Mouse (Mus musculus): ENCODE results near the gene Ctla4.

DNA sequence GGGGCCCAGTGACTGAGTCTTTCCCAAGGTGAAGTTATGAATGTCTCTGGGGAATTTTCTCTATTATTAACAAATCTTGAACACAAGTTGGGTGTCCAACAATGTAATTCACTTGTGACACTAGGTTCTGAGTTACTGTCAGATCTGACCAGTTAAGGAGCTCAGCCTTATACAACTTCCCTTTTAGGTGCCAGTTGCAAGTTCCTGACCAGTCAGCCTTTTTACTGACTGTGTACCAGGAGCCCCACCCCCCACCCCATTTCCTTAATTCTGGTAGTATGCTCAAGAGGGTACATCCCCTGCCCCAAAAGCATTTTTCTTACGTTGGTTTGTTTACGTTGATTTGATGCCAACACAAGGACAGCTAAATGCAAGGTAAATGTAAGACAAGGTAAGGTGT lies 21.6 kb upstream of the Ctla4 start:
- TF ChIP-seq ZNF384 (IDR thresholded peaks at IDR 0.05; ENCODE audit: low read depth, low read length) (no peak), HCFC1 (IDR thresholded peaks at IDR 0.05; ENCODE audit: borderline replicate concordance, insufficient read depth, low read length) (no peak)

Measured in ES-E14 (cell line).